Mouse (Mus musculus): ENCODE measurements around the gene Lrrc25. TPM values are rescaled to one million over a fixed set of nuclear protein-coding genes. Genes with fewer than 3 reads are reported as not detected.

The Lrrc25 gene
- total RNA-seq, 2 experiments from 2014 or later, result 0.23 to 0.64 TPM

Other genes starting within 250 kb of the Lrrc25 start
- gene Comp, start 242.6 kb upstream of the Lrrc25 start, total RNA-seq (2021), result 10 to 100 TPM in 1 of 2 experiments, 1 to 10 TPM in 1; 6.9 to 14.9 TPM
- gene Crtc1, start 176.6 kb upstream of the Lrrc25 start, total RNA-seq (2021), result 1 to 10 TPM; 7.7 to 8.4 TPM
- 1 to 10 TPM; 7.7 to 8.3 TPM for gene Klhl26, start 139.2 kb upstream of the Lrrc25 start, total RNA-seq (2021)
- gene Tmem59l, start 128.8 kb upstream of the Lrrc25 start, total RNA-seq (2021), result not detected
- gene Crlf1, start 123.0 kb upstream of the Lrrc25 start, total RNA-seq (2021), result 1 to 10 TPM; 2.8 to 2.9 TPM
- gene Rex1bd, start 109.4 kb upstream of the Lrrc25 start, total RNA-seq (2021), result 100 to 1,000 TPM; 170 TPM
- 100 to 1,000 TPM; 841 to 913 TPM for gene Uba52, start 105.4 kb upstream of the Lrrc25 start, total RNA-seq (2021)
- gene Fkbp8, start 88.4 kb upstream of the Lrrc25 start, total RNA-seq (2021), result 100 to 1,000 TPM; 103 to 105 TPM
- 10 to 100 TPM; 76.3 to 80.6 TPM for gene Kxd1, start 88.2 kb upstream of the Lrrc25 start, total RNA-seq (2021)
- gene Ell, start 76.7 kb upstream of the Lrrc25 start, total RNA-seq (2021), result 10 to 100 TPM; 12.5 to 21.8 TPM
- gene Isyna1, start 21.8 kb upstream of the Lrrc25 start, total RNA-seq (2021), result 1 to 10 TPM; 2.6 to 3.2 TPM
- gene Ssbp4, start 7.3 kb upstream of the Lrrc25 start, total RNA-seq (2021), result 10 to 100 TPM; 11.6 to 19.4 TPM
- under 1 TPM; 0.16 to 0.21 TPM for gene Gdf15, start 16.3 kb downstream of the Lrrc25 start, total RNA-seq (2021)
- gene Pgpep1, start 44.2 kb downstream of the Lrrc25 start, total RNA-seq (2021), result 10 to 100 TPM; 11.9 to 13.7 TPM
- gene Lsm4, start 57.1 kb downstream of the Lrrc25 start, total RNA-seq (2021), result 10 to 100 TPM; 65.4 to 70.3 TPM
- gene Jund, start 82.8 kb downstream of the Lrrc25 start, total RNA-seq (2021), result 10 to 100 TPM; 41.6 to 68.4 TPM
- not detected for gene Iqcn, start 87.3 kb downstream of the Lrrc25 start, total RNA-seq (2021)
- not detected for gene Gm3336, start 102.4 kb downstream of the Lrrc25 start, total RNA-seq (2021)
- gene Pde4c, start 107.6 kb downstream of the Lrrc25 start, total RNA-seq (2021), result 1 to 10 TPM; 1.3 to 1.6 TPM
- 10 to 100 TPM; 32.5 to 36.5 TPM for gene Rab3a, start 138.5 kb downstream of the Lrrc25 start, total RNA-seq (2021)
- gene Mpv17l2, start 144.8 kb downstream of the Lrrc25 start, total RNA-seq (2021), result 10 to 100 TPM; 19.9 to 20.9 TPM
- 10 to 100 TPM; 13.3 to 15.1 TPM for gene Pik3r2, start 160.6 kb downstream of the Lrrc25 start, total RNA-seq (2021)
- gene Mast3, start 188.9 kb downstream of the Lrrc25 start, total RNA-seq (2021), result 1 to 10 TPM; 2.7 TPM
- under 1 TPM in 1 of 2 experiments, not detected in 1; 0.07 TPM for gene Il12rb1, start 192.3 kb downstream of the Lrrc25 start, total RNA-seq (2021)
- gene Arrdc2, start 223.6 kb downstream of the Lrrc25 start, total RNA-seq (2021), result 100 to 1,000 TPM in 1 of 2 experiments, 10 to 100 TPM in 1; 58.3 to 202 TPM
- gene Kcnn1, start 247.1 kb downstream of the Lrrc25 start, total RNA-seq (2021), result 10 to 100 TPM; 18.2 to 21.1 TPM

All from gastrocnemius, adult 18-20 months (tissue).